In the genomic region with DNA sequence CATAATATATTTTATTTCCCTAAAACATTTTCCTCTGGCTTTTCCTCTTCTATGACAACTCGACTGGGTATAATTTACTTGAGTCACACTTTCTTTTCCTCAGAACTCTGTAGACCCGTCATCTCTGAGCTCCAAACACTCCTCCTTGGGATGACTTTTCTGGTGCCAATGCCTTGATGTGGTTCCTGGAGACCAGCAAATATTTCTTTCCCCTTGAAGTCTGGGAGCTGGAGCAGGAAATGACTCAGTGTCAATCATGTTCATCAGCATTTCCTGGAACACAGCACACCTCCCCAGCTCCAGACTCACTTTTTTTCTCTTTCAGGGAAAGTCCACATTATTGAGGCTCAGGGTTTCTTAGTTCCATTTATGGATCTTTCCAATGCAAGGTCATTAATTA, we compare ENCODE assay signal across 23 mouse cellular contexts.
DNase-seq lines count a peak whose midpoint lies in the region; ATAC-seq and TF ChIP-seq lines count a peak whose summit lies in the region.
"Had no signal": no experiment of that assay in that cellular context is flagged by ENCODE, and none has a peak within 500 bp of the region (broad histone marks: within the 10 kb centered on the region; RNA-seq: fewer than 3 reads in every experiment).

No protein-coding gene starts in this region.

- H3K27me3 ChIP-seq in kidney, adult 2 months (replicated peaks; ENCODE audit: control insufficient read depth, insufficient read depth, low read length): no peaks in the 10 kb centered on the region
- no peaks in the 10 kb centered on the region for H3K27me3 ChIP-seq in C2C12 (ENCODE audit: control insufficient read depth, insufficient read depth, insufficient read length)
- H3K27me3 ChIP-seq in forebrain, postnatal 0 days (ENCODE audit: insufficient read depth, low read length): peaks cover 8% of the 10 kb centered on the region; the same call in 1 of the 2 replicates
- H3K27me3 ChIP-seq: hindbrain, embryonic 12.5 days; hindbrain, embryonic 15.5 days had no signal

- no peak overlapping the region for H3K9ac ChIP-seq in forebrain, postnatal 0 days
- H3K9ac ChIP-seq: embryonic facial prominence, embryonic 13.5 days; hindbrain, embryonic 12.5 days; hindbrain, embryonic 15.5 days had no signal

- H3K36me3 ChIP-seq in kidney, adult 2 months (ENCODE audit: control insufficient read depth, insufficient read depth, low read length): no peaks in the 10 kb centered on the region
- no peaks in the 10 kb centered on the region for H3K36me3 ChIP-seq in C2C12 (ENCODE audit: control insufficient read depth, insufficient read depth)
- no peaks in the 10 kb centered on the region for H3K36me3 ChIP-seq in forebrain, postnatal 0 days (ENCODE audit: insufficient read depth)
- H3K36me3 ChIP-seq: embryonic facial prominence, embryonic 10.5 days; embryonic facial prominence, embryonic 13.5 days; hindbrain, embryonic 12.5 days; hindbrain, embryonic 15.5 days had no signal

- TF ChIP-seq POLR2A in kidney, adult 2 months (IDR thresholded peaks at IDR 0.05; ENCODE audit: low read depth, low read length): no peak
- TF ChIP-seq POLR2A in embryonic fibroblast, embryonic 13.5 days (IDR thresholded peaks at IDR 0.05; ENCODE audit: low read depth, low read length): no peak

- no peaks in the 10 kb centered on the region for H3K4me1 ChIP-seq in kidney, adult 2 months (ENCODE audit: control insufficient read depth, insufficient read depth, low read length)
- no peaks in the 10 kb centered on the region; the same call in 1 of the 2 replicates for H3K4me1 ChIP-seq in embryonic fibroblast, embryonic 13.5 days (ENCODE audit: control insufficient read depth, insufficient read depth, low read length)
- H3K4me1 ChIP-seq in forebrain, postnatal 0 days (ENCODE audit: insufficient read depth): 0 out of 2 replicates have a peak, but pooled peaks cover 7% of the 10 kb centered on the region

- no peak overlapping the region for H3K27ac ChIP-seq in kidney, adult 2 months (ENCODE audit: insufficient read depth, low read depth, low read length)
- peak overlapping the region; percentile 32; the same call in 1 of the 2 replicates for H3K27ac ChIP-seq in embryonic fibroblast, embryonic 13.5 days (ENCODE audit: insufficient read depth, low read length)
- no peak overlapping the region for H3K27ac ChIP-seq in forebrain, postnatal 0 days (ENCODE audit: low read depth, low read length)
- H3K27ac ChIP-seq: embryonic facial prominence, embryonic 10.5 days; embryonic facial prominence, embryonic 13.5 days; hindbrain, embryonic 12.5 days; hindbrain, embryonic 15.5 days had no signal

- H3K79me2 ChIP-seq in C2C12 (ENCODE audit: control insufficient read depth, insufficient read depth): no peaks in the 10 kb centered on the region

- 0 out of 2 replicates have a peak, but pooled peaks cover 5% of the 10 kb centered on the region for H3K9me3 ChIP-seq in forebrain, postnatal 0 days (ENCODE audit: low read length)
- H3K9me3 ChIP-seq: hindbrain, embryonic 15.5 days had no signal

- ATAC-seq in forebrain, postnatal 0 days: no peak
- ATAC-seq: forebrain, embryonic 14.5 days had no signal

- TF ChIP-seq CTCF in kidney, adult 2 months (conservative IDR thresholded peaks at IDR 0.05; ENCODE audit: insufficient read depth, insufficient read length, low read depth, low read length): no peak
- TF ChIP-seq CTCF in C2C12 (IDR thresholded peaks at IDR 0.05; ENCODE audit: control insufficient read depth, insufficient read depth, insufficient read length): no peak
- no peak for TF ChIP-seq CTCF in embryonic fibroblast, embryonic 13.5 days (IDR thresholded peaks at IDR 0.05; ENCODE audit: borderline replicate concordance, insufficient read depth, low read length)
- TF ChIP-seq CTCF in forebrain, postnatal 0 days (IDR thresholded peaks at IDR 0.05; ENCODE audit: low read depth): no peak

- H3ac ChIP-seq in C2C12 (ENCODE audit: control insufficient read depth, insufficient read length, low read depth): no peak overlapping the region

- peak; percentile 52 for DNase-seq in kidney, adult 2 months
- no peak for DNase-seq in kidney, postnatal 25 days
- DNase-seq in lung, postnatal 25 days (ENCODE audit: low spot score): peak; percentile 14
- DNase-seq in lung, postnatal 4 days: no peak
- no peak for DNase-seq in thymus, postnatal 36 days
- DNase-seq in forebrain, postnatal 0 days: no peak
- DNase-seq: adrenal gland, adult 2 months; adrenal gland, postnatal 14 days; cerebellum, adult 11 months; cerebellum, adult 2 months; cerebellum, adult 9-11 months; cerebellum, postnatal 36 days; embryo, embryonic 11 days; gastrocnemius, postnatal 10 days; heart, adult 11 months had no signal

- H3K4me3 ChIP-seq in kidney, adult 2 months (ENCODE audit: insufficient read depth, low read depth, low read length): no peak overlapping the region
- H3K4me3 ChIP-seq in C2C12 (ENCODE audit: insufficient read depth, poor library complexity, severe bottlenecking): no peak overlapping the region
- H3K4me3 ChIP-seq in embryonic fibroblast, embryonic 13.5 days (ENCODE audit: insufficient read depth, low read length): no peak overlapping the region
- H3K4me3 ChIP-seq in forebrain, postnatal 0 days (ENCODE audit: low read depth, low read length): no peak overlapping the region
- H3K4me3 ChIP-seq: embryonic facial prominence, embryonic 10.5 days; embryonic facial prominence, embryonic 13.5 days; hindbrain, embryonic 12.5 days; hindbrain, embryonic 15.5 days had no signal

- H3K4me2 ChIP-seq in forebrain, postnatal 0 days (ENCODE audit: low read depth): no peak overlapping the region
- H3K4me2 ChIP-seq: embryonic facial prominence, embryonic 13.5 days; heart, embryonic 11.5 days; hindbrain, embryonic 12.5 days; hindbrain, embryonic 15.5 days had no signal

- H3K79me3 ChIP-seq in C2C12 (ENCODE audit: low read depth): no peaks in the 10 kb centered on the region

- WGBS in kidney, adult 2 months: 69% methylated on average over 2 of the region's 2 CpGs
- WGBS in forebrain, postnatal 0 days: 85% methylated on average over 2 of the region's 2 CpGs

TF ChIP-seq in C2C12, 6 proteins besides CTCF, POLR2A, EP300 and RAD21:
- TF ChIP-seq MYOD1 (IDR thresholded peaks at IDR 0.05; ENCODE audit: control insufficient read depth, insufficient read length, low read depth) (peak; percentile 41), FOSL1 (IDR thresholded peaks at IDR 0.05; ENCODE audit: insufficient read depth, low read length, poor library complexity, severe bottlenecking) (peak; percentile 80), USF1 (IDR thresholded peaks at IDR 0.05; ENCODE audit: low read depth) (no peak), MAX (IDR thresholded peaks at IDR 0.05) (no peak)

Comparison
In these comparisons a context has a peak if more than half of its experiments do, and no peak if none do; other contexts are left out.
1. DNase-seq: peak in kidney, adult 2 months (single experiment) and lung, postnatal 25 days (single experiment); none in kidney, postnatal 25 days (0 of 2), lung, postnatal 4 days (0 of 2), thymus, postnatal 36 days (0 of 2) and forebrain, postnatal 0 days (single experiment).